Mouse (Mus musculus) left cerebral cortex, postnatal 25 days (tissue): ENCODE results near the gene Plekhj1. TPM values are rescaled to one million over a fixed set of nuclear protein-coding genes. Genes with fewer than 3 reads are reported as not detected.

Experiments
- DNase-seq, 2 experiments: peaks; one replicate each; pipeline ENCODE4 v3.0.0; 2022; ENCODE audit warnings: low spot score in 2 of 2, mixed read lengths in 1 of 2
- intact Hi-C: fragments of 180-260 bp; cut with DNase I; formaldehyde crosslinking; loops from one replicate; pipeline ENCODE4 v1.15.1; 2025
- total RNA-seq, 2 experiments: library from RNA; stranded (reverse); gene quantifications; 2 replicates each; pipeline ENCODE4 v1.2.3; 2021

Plekhj1 gene
- total RNA-seq, 2 experiments from 2014 or later: 57.5 to 62.4 TPM

- DNase-seq: no peak
- intact Hi-C loops: no loop called here
These were observed 9.9 kb upstream of the Plekhj1 start for GRCm38 (mm10) chr10:80808099-80808984.

GRCm38 (mm10) chr10:80807057-80807627 is 8.7 kb upstream of the Plekhj1 start:
- peak; percentile 90 to 95 for DNase-seq
- intact Hi-C loops: no loop called here

- intact Hi-C loops: no loop called here
- DNase-seq: no peak
These were observed 8.1 kb upstream of the Plekhj1 start for GRCm38 (mm10) chr10:80806341-80807056.

GRCm38 (mm10) chr10:80805925-80806324 is 7.5 kb upstream of the Plekhj1 start:
- intact Hi-C loops: no loop called here
- peak; percentile 67 to 70 for DNase-seq

GRCm38 (mm10) chr10:80805322-80805721 is 6.9 kb upstream of the Plekhj1 start:
- intact Hi-C loops: no loop called here
- no peak for DNase-seq

GRCm38 (mm10) chr10:80804916-80805315 is 6.5 kb upstream of the Plekhj1 start, which contains the start of gene Amh:
Gene Amh (plus strand): TSS chr10:80805243.
- intact Hi-C loops: no loop called here
- no peak for DNase-seq

GRCm38 (mm10) chr10:80804340-80804739 is 5.9 kb upstream of the Plekhj1 start:
- DNase-seq: no peak
- intact Hi-C loops: no loop called here

GRCm38 (mm10) chr10:80802996-80803395 is 4.6 kb upstream of the Plekhj1 start:
- intact Hi-C loops: no loop called here
- DNase-seq: no peak

- intact Hi-C loops: no loop called here
- DNase-seq: no peak
These were observed 3.9 kb upstream of the Plekhj1 start for GRCm38 (mm10) chr10:80802204-80802912.

- intact Hi-C loops: loop anchor here (2.0 kb wide), 1 partner anchor 44 kb away; the partner anchor contains the start of gene Dot1l
- no peak for DNase-seq
These were observed 692 bp upstream of the Plekhj1 start for GRCm38 (mm10) chr10:80799070-80799566.

- intact Hi-C loops: loop anchor here (2.0 kb wide), 1 partner anchor 43 kb away; the partner anchor contains the start of gene Dot1l
- DNase-seq: no peak
These were observed 958 bp downstream of the Plekhj1 start for GRCm38 (mm10) chr10:80797186-80798149.

- intact Hi-C loops: no loop called here
These were observed 2.0 kb downstream of the Plekhj1 start for GRCm38 (mm10) chr10:80796307-80796848.

GRCm38 (mm10) chr10:80794750-80795149 is 3.7 kb downstream of the Plekhj1 start:
- DNase-seq: no peak
- intact Hi-C loops: no loop called here

More at GRCm38 (mm10) chr10:80796307-80796848, 2.0 kb downstream of the Plekhj1 start:
- no peak for DNase-seq

- intact Hi-C loops: no loop called here
- no peak for DNase-seq
These were observed 4.6 kb downstream of the Plekhj1 start for GRCm38 (mm10) chr10:80793803-80794202.

GRCm38 (mm10) chr10:80793033-80793784 is 5.2 kb downstream of the Plekhj1 start:
- DNase-seq: no peak
- intact Hi-C loops: no loop called here

- DNase-seq: peak; percentile 27 to 35
- intact Hi-C loops: no loop called here
These were observed 6.0 kb downstream of the Plekhj1 start for GRCm38 (mm10) chr10:80792175-80793032.
